Mouse (Mus musculus) left cerebral cortex, postnatal 4 days (tissue): ENCODE data around the gene Atl3. TPM values are rescaled to one million over a fixed set of nuclear protein-coding genes. Genes with fewer than 3 reads are reported as not detected.
"Not testable (repeated sequence)": the region's sequence is repeated elsewhere in the genome, so short reads cannot be mapped to it uniquely, and the experiment has no call there.

Source experiments
- DNase-seq: peaks from one replicate; pipeline ENCODE4 v3.0.0-alpha.2; 2022
- intact Hi-C: fragments of 180-260 bp; cut with DNase I; formaldehyde crosslinking; loops from one replicate; pipeline ENCODE4 v1.15.1; 2025
- total RNA-seq, 2 experiments: library from RNA; stranded (reverse); gene quantifications; 2 replicates each; pipeline ENCODE4 v1.2.3; 2021

Atl3 gene
- total RNA-seq, 2 experiments from 2014 or later, result 23.6 to 24.6 TPM

DNA sequence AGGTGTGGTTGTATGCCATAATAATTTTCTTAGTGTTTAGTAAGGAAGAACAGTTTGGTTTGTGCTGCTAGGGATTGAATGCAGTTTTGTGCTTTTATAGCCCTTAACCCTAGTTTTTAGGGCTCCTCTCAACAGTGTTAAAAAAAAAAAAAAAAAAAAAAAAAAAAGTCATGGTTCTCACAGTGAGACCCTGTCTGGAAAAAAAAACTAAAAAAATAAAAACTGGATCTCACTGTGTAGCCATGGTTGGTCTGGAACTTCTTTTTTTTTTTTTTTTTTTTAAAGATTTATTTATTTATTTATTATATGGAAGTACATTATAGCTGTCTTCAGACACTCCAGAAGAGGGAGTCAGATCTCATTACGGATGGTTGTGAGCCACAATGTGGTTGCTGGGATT is 2.2 kb downstream of the Atl3 start:
- intact Hi-C loops, DNase-seq: not testable (repeated sequence)

DNA sequence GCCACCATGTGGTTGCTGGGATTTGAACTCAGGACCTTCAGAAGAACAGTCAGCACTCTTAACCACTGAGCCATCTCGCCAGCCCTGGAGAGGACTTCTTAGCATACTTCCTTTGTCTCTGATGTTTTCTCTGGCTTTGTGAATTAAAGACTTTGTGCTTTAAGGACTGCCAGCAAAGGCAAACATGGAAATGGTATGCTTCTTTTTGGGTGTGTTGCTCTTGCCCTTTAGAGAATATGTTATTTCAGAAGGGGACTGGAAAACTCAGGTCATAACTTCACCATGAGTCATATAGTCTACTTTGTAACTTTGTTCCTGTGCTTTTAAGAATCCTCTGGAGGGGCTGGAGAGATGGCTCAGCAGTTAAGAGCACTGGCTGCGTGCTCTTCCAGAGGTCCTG is 5.0 kb downstream of the Atl3 start:
- no peak for DNase-seq
- intact Hi-C loops, result no loop called here

DNA sequence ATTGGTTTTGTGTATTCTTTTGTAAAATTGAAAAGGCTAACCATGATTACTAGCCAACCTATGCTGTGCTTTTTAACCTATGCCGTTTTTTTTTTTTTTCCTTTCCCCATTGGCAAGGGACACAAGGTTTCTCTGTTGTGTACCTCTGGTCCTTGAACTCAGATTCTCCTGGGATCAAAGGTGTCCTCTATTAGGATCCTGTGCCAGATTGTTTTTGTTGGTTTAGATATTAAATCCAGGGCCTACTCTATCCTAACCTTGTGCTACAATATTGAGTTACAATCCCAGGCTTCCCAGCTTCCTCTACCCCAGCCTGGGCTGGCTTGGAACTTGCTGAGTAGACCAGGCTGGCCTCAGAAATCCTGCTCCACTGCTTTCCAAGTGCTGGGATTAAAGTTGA is 6.9 kb downstream of the Atl3 start:
- intact Hi-C loops, result no loop called here
- DNase-seq, result no peak

DNA sequence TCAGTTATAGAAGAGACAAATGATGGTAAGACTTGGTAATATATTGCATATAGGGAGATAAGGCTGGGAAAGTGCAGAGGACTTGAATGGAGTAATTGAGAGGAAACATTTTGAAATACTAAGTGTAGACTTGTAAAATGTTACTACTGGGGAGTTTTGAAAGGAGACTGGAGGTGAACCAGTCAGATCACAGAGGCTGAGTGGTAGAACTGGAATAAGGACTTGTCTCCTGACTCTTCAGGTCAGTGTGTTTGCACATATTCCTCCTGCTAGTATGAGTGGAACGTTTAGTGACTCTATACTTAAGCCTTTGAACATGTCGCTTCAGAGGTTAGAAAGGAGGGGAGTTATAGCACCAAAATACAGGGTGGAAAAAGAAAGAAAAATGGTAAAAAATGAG is 8.6 kb downstream of the Atl3 start:
- intact Hi-C loops, result no loop called here
- no peak for DNase-seq

DNA sequence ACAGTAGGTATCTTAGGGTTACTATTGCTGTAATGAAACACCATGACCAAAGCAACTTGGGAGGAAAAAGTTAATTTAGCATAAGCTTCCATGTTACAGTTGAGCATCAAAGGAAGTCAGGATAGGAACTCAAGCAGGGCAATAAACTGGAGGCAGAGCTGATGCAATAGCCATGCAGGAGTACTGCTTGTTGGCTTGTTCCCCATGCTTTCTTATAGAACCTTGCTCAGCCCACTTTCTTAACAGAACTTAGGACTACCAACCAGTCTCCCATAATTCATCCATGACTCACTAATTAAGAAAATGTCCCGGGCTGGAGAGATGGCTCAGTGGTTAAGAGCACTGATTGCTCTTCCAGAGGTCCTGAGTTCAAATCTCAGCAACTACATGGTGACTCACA is 12.5 kb downstream of the Atl3 start:
- DNase-seq, result no peak
- intact Hi-C loops, result no loop called here

DNA sequence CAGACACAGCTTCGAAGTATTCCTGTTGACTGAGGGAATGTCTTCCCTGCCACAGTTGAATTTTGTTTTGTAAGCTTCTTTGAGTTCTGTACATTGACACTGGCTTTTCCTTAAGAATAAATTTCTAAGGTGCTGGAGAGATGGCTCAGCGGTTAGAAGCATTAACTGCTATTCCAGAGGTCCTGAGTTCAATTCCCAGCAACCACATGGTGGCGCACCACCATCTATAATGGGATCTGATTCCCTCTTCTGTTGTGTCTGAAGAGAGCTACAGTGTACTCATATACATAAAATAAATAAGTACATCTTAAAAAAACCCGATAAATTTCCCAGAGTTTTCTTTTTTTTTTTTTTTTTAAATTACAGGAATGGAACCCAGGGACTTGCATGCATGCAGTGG is 14.2 kb downstream of the Atl3 start:
- intact Hi-C loops, result no loop called here
- DNase-seq, result no peak

DNA sequence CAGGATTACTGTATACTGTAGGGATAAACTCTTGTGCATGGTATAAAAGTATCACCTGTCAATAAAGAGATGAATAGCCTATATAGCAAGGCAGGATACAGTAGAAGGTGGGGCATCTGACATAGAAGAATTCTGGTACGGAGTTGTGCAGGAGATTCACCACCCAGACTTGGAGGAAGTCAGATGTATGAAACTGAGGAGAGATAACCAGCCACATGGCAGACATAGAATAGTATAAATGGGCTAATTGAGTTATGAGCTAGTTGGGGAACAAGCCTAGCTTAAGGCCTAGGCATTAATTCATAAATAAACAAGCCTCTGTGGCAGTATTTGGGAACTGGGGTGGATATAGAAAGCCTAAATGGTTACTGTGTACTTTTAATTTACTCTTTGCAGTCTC is 22.6 kb downstream of the Atl3 start:
- no peak for DNase-seq
- intact Hi-C loops, result no loop called here

DNA sequence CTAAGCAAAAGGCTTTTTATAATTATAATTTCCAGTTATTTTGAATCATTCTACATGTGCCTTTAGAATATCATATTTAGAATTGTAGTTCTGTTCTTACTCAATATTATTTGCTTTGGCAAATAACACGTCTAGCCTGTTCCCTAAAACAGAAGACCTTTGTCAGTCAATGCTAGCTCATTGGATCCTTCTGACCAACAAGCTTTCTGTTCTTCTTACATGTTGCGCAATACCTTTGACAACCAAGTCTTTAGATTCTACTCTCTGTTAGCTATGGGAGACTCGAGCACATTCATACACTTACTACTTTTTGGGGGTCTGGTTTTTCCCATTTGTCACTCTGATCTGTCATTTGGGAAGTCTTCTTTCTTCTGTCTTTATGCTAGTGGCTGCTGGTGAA is 27.8 kb downstream of the Atl3 start:
- intact Hi-C loops, result no loop called here

DNA sequence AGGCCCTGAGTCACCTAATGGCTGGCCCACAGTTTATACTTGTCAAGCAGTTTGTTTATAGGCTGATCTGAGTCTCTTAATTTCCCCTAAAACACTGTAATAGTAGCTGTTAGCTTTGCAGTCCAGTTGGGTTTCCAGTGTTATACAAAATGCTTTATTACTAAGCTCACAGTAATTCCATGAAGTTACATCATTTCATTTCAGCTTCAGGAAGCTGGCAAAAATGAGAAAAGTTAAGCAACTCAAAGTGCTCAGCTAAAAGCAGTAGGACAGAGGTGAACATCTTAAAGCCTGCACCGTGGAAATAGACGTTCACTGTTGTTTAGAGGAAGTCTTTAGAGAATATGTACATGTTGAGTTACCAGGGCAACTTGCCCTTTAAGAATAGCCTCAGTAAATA is 29.0 kb downstream of the Atl3 start:
- DNase-seq, result no peak
- intact Hi-C loops, result no loop called here

More for the DNA sequence above, 27.8 kb downstream of the Atl3 start:
- no peak for DNase-seq

DNA sequence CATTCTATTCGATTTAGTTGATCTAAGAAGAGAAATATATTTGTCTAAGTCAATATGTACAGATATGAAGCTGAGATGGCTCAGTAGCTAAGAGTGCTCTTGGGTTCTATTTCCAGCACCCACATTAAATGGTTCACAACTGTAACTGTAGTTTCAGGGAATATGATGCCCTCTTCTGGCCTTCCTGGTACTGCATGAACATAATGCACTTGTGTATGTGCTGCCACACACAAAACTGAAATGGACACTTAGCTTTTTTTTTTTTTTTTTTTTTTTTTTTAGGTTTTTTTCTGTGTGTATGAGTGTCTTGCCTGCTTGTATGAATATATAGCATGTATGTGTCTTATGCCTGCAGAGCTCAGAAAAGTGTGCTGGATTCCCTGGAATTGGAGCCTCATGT is 29.5 kb downstream of the Atl3 start:
- intact Hi-C loops, result no loop called here
- no peak for DNase-seq

DNA sequence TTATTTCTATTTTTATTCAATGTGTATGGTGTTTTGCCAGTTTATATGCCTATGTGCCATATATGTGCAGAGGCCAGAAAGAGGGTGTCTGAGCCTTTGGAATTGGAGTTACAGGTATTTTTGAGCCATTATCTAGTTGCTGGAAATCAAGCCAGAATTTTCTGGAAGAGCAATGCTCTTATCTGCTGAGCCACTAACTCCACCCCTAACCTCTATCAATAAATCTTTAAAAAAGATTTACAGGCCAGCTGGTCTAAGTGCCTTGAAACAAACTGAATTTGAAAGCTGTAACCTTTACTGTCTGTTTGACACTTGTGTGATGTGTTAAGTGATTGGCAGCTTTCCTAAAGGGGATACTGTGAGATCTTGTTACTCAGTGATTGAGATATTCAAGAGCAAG is 29.9 kb downstream of the Atl3 start:
- no peak for DNase-seq
- intact Hi-C loops, result no loop called here

DNA sequence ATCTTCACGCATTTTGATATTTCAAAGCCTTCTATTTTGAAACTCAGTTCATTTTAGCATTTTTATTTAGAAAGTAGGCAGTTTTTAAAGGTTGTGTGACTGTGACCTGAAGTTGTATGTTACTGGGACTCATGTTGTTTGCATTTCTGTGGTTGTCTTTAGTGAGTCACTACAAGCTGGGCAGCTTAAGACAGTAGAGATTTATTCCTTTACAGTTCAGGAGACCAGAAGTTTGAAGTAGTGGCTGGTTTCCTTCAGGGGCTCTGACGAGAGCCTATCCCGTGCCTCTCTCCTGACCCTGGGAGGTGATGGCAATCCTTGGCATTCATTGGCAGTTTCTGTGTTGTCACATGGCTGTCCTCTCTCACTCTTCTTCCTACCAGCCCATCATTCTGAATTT is 31.0 kb downstream of the Atl3 start:
- intact Hi-C loops, result loop anchor here (5.0 kb wide), 2 partner anchors 72 to 92 kb away; no protein-coding TSS in a partner anchor
- no peak for DNase-seq

DNA sequence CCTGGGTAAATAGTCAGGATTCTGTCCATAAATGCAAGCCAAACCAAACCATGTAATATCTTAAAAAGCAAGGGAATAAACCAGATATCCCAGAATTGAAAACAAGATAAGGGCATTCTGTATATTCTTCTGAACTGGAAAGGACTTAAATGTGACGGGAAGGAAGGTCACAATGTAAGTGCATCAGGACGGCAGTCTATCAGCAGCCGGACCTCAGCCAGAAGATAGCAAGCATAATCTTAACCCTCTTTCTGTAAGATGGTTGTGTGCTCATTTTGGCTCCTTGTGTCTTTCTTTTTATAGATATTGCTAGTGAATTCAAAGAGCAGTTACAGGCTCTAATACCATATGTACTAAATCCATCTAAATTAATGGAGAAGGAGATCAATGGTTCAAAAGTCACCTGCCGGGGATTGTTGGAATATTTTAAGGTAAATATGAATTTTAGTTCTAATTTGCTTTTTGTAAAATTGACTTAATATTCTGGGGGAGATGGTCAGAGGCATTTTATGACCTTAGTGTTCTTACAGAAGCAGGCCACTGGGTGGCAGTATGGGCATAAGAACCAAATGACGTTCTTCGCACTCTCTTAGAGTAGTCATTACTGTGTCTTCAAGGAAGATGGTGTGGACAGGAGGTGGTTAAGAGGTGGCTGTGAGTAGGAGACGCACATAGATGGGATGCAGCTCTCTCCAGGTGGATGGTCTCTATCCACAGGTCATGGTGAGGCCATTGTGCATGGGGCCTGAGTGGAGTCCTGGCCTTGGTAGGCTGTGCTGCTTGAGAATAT is 35.0 kb downstream of the Atl3 start:
- DNase-seq, result peak; percentile 68
- intact Hi-C loops, result loop anchor here (5.0 kb wide), 2 partner anchors 68 to 88 kb away; no protein-coding TSS in a partner anchor

DNA sequence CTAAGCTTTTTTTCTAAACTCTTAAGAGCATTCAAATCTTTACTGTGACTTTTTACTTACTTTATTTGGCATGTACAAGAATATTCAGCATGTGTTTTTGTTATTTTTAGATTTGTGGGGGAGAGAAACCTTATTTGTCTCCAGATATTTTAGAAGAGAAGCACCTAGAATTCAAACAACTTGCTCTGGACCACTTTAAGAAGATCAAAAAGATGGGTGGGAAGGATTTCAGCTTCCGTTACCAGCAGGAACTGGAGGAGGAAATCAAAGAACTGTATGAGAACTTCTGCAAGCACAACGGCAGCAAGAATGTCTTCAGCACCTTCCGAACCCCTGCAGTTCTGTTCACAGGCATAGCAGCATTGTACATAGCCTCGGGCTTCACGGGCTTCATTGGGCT is 38.1 kb downstream of the Atl3 start:
- intact Hi-C loops, result no loop called here
- no peak for DNase-seq

DNA sequence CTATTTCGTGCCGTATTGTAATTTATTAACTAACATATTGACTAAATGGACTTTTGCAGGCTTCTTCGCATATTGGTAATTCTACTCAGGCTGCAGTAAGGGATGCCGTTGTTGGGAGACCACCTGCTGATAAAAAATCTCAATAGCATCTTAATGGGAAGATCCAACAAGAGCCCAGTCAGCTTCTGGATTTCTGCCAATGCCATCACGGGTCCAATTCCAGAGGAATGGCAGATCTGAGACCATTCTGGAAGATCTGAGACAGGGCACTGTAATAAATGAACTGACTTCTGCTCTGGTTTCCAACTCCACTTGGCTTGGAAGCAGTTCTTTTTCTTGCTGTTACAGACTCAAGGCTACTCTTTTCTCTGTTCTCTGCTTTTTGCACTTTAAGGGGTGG is 40.1 kb downstream of the Atl3 start:
- peak; percentile 60 for DNase-seq
- intact Hi-C loops, result no loop called here

DNA sequence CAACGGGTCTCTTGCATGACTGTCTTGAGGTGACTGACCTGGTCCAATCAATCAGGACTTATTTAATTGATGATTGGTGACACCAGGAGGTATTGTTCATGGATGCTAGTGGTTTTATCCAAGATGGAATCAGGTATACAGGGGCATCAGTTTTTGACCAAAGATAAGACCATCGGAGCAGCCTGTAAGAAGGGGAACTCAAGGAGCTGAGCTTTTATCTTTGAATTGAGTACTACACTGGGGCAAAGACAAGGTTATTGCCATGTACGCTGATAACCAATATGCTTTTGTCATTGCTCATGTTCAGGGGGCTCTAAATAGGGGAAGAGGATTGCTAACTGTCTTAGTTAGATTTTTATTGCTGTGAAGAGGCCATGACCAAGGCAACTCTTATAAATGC is 55.1 kb downstream of the Atl3 start:
- intact Hi-C loops, result no loop called here
- DNase-seq, result no peak

DNA sequence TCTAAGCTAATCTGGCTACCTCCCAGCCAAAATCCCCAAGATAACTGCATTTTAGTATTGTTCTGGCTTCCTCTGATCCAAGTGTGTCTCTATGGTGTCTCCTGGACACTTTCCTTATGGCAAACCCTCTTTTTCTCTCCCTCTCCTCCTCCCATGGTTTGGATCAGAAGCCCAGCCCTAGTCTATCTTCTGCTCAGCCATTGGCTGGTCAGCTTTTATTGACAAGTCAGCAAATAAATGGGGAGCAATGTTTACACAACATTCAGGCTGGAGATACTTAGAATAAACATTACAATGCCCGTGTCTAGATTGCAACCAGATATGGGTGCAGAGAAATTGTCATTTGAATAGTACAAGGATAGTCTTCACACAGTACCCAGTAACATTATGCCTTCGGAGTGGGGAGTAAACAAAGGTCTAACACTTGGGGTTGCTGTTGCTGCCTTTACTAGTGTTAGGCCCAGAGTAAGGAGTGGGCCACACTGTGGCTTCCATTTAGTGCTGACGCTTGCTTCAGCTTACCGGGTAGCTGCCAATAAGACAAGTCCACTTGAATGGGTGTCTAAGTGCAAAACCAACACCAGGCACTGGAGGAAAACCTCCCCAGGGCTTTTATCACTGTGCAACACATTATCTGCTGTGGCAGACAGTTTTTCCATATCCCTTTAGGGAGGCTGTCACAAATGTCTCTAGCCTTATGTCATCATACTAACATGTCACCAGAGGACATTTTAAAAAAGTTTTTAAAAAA is 57.9 kb downstream of the Atl3 start:
- intact Hi-C loops, result no loop called here
- no peak for DNase-seq

DNA sequence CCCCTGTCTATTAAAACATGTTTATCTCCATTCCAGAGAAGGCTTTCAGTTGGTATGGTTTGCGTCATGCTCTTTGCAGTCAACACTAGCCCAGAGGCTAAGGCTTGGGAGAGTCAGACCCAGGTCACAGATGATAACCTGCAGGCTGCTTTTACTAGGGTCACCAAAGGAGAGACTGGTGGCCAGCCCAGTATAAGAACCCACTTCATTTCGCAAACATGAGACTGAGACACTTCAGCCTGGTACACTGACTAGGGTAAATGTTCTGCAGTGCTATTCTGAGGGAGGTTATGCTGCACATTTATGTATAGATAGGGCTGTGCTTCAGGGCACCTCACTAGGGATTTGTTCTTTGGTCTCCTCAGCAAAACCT is 58.4 kb downstream of the Atl3 start:
- intact Hi-C loops, result no loop called here
- DNase-seq, result no peak

DNA sequence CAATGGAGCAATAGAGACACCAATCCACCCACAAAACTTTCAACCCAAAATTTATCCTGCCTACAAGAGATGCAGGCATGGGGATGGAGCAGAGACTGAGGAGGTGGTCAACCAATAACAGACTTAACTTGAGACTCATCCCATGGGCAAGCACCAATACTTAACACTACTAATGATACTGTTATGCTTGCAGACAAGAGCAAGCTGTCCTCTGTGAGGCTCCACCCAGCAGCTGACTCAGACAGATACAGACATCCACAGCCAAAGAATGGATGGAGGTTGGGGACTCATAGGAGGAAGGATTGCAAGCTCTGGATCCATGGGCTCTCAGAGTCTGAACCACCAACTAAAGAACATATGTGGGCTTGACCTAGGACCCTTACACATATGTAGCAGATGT is 59.6 kb downstream of the Atl3 start:
- intact Hi-C loops, result no loop called here
- DNase-seq, result no peak

DNA sequence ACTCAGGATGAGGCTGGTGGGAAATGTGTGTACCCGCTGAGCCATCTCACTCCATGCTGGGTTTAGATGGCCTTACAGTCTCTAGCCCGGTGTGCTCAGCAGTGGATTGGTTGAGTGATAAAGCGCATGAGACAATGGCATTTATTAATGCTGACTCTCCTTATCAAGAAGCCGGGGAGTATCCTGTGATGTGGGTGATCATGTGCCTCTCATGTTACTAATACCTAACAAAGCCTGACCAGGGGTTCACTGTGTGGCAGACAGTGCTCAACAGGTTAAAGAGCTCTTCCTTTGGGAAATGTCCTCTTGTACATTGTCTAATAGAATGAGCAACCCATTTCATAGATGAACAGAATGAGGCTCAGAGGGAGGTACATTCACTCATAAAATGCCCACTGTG is 61.0 kb downstream of the Atl3 start:
- no peak for DNase-seq
- intact Hi-C loops, result no loop called here

DNA sequence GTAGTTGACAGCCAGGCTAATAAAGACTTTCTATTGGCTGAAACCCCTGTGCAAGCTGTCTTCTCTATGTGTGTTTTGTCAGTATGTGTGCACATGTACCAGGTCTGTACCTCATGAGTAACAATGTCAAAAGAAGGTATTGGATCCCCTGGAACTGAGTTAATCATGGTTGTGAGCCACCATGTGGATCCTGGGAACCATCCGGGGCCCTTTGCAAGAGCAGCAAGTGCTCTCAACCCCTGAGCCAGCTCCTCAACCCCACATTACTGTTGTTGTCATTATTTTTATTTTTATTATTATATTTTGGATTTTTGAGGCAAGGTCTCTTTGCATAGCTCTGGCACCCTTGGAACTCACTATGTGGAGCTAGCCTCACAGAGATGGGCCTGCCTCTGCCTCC is 62.8 kb downstream of the Atl3 start:
- intact Hi-C loops, result no loop called here
- DNase-seq, result no peak

DNA sequence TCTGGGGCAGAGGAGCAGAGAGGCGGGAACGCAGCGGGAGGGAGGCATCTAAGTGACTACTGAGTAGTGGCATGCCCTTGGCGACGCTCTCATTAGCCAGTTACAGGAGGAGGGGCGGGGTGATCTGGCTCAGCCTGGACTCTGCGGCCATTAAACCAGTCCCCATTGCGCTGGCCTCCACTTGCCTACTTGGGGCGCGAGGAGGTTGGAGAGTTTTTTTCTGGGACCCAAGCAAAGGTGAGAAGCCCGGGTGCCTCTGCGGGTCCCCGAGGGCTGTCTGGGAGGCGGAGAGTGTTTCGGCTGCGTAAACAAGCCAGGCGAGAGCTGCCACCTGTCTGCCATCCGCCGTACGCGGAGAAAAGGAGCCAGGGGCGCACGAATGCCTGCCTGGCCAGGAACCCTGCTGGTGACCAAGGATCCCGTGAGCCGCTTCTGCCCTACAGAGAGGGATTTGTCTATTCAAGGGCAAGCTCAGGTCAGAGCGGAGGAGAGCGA is 63.5 kb downstream of the Atl3 start, which contains the start of gene Pla2g16:
Gene Pla2g16 (plus strand): TSS at position 132 of the 495 bp plus-strand sequence.
- DNase-seq, result peak; percentile 59
- intact Hi-C loops, result no loop called here
